Mouse (Mus musculus) cerebellum, postnatal 36 days (tissue): ENCODE results near the gene Usp48.

ENCODE experiments used
- DNase-seq, 2 experiments: peaks; one replicate each; pipeline ENCODE4 v3.0.0; 2021 to 2022; ENCODE audit warnings: mixed read lengths in 2 of 2

The Usp48 gene

GRCm38 (mm10) chr4:137610256-137610655 lies 16.7 kb downstream of the Usp48 start:
- DNase-seq: no peak

GRCm38 (mm10) chr4:137622847-137623246 lies 29.3 kb downstream of the Usp48 start:
- DNase-seq: no peak

- DNase-seq: no peak
Measured at GRCm38 (mm10) chr4:137627476-137628235, 34.1 kb downstream of the Usp48 start.

- DNase-seq: no peak
Measured at GRCm38 (mm10) chr4:137628400-137628799, 34.8 kb downstream of the Usp48 start.

- DNase-seq: no peak
Measured at GRCm38 (mm10) chr4:137629354-137629753, 35.8 kb downstream of the Usp48 start.

GRCm38 (mm10) chr4:137630153-137630552 lies 36.6 kb downstream of the Usp48 start:
- no peak for DNase-seq

GRCm38 (mm10) chr4:137631596-137631995 lies 38.0 kb downstream of the Usp48 start:
- DNase-seq: no peak

- DNase-seq: no peak
Measured at GRCm38 (mm10) chr4:137633394-137633793, 39.8 kb downstream of the Usp48 start.

- no peak for DNase-seq
Measured at GRCm38 (mm10) chr4:137636597-137636996, 43.0 kb downstream of the Usp48 start.

- DNase-seq: no peak
Measured at GRCm38 (mm10) chr4:137641556-137641955, 48.0 kb downstream of the Usp48 start.

- DNase-seq: no peak
Measured at GRCm38 (mm10) chr4:137642101-137642500, 48.5 kb downstream of the Usp48 start.

GRCm38 (mm10) chr4:137643459-137643858 lies 49.9 kb downstream of the Usp48 start:
- DNase-seq: no peak

GRCm38 (mm10) chr4:137646262-137646661 lies 52.7 kb downstream of the Usp48 start:
- no peak for DNase-seq

- no peak for DNase-seq
Measured at GRCm38 (mm10) chr4:137647648-137648047, 54.1 kb downstream of the Usp48 start.

- no peak for DNase-seq
Measured at GRCm38 (mm10) chr4:137648230-137648629, 54.7 kb downstream of the Usp48 start.

- no peak for DNase-seq
Measured at GRCm38 (mm10) chr4:137650912-137651311, 57.4 kb downstream of the Usp48 start.

- no peak for DNase-seq
Measured at GRCm38 (mm10) chr4:137652835-137653346, 59.3 kb downstream of the Usp48 start.

- no peak for DNase-seq
Measured at GRCm38 (mm10) chr4:137655241-137656031, 61.9 kb downstream of the Usp48 start.

- no peak for DNase-seq
Measured at GRCm38 (mm10) chr4:137657674-137658073, 64.1 kb downstream of the Usp48 start.

GRCm38 (mm10) chr4:137659541-137659940 lies 66.0 kb downstream of the Usp48 start:
- DNase-seq: no peak

GRCm38 (mm10) chr4:137660364-137661077 lies 67.0 kb downstream of the Usp48 start:
- DNase-seq: no peak

- DNase-seq: peak in 1 of 2 experiments; percentile 39
Measured at GRCm38 (mm10) chr4:137661078-137661450, 67.5 kb downstream of the Usp48 start.

GRCm38 (mm10) chr4:137661547-137661946 lies 68.0 kb downstream of the Usp48 start:
- DNase-seq: peak; percentile 62 to 64
